Mouse (Mus musculus): ENCODE data around the gene Wnt3. TPM values are rescaled to one million over a fixed set of nuclear protein-coding genes. Genes with fewer than 3 reads are reported as not detected.

Wnt3 gene
- polyA plus RNA-seq, 1 experiment from 2014 or later, result 2.9 TPM

DNA sequence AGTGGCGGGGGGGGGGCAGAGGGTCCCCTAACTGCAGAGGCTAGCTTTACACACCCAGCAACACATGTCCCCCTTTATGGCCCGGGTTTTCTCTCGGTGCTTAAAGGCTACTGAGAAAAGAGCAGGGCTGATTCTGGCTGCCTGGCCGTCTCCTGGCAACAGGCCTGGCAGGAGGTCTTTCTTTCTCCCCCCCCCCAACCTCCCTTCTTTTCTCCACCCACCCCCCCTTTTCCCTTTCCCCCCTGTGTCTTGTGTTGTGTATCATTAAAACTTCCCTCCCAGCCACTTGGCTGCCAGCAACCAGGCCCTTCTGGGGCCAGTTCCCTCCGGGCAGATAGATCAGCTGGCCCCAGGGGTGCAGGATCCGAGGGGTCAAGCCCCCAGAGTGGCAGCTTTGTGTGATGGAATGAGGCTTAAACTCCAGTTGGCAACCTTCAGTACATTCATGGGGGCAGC is 8.4 kb upstream of the Wnt3 start:
- no peak overlapping the region for H3K4me3 ChIP-seq (replicated peaks; ENCODE audit: low read length)
- H3K9me3 ChIP-seq (ENCODE audit: control insufficient read depth, low read length), result no peaks in the 10 kb centered on the region
- H3K4me2 ChIP-seq (ENCODE audit: low read length), result no peak overlapping the region
- H3K4me1 ChIP-seq (replicated peaks; ENCODE audit: control insufficient read depth, insufficient read depth, low read length), result peaks cover 4% of the 10 kb centered on the region
- H3K27ac ChIP-seq (ENCODE audit: low read length), result no peak overlapping the region
- H3K36me3 ChIP-seq (ENCODE audit: control insufficient read depth, insufficient read depth), result no peaks in the 10 kb centered on the region
- ATAC-seq, result peak; percentile 64; the same call in 1 of the 2 replicates
- WGBS, result 5% methylated on average over 6 of the region's 6 CpGs
- H3K9ac ChIP-seq (replicated peaks; ENCODE audit: low read depth, low read length), result no peak overlapping the region
- peaks cover 33% of the 10 kb centered on the region for H3K27me3 ChIP-seq (replicated peaks; ENCODE audit: control insufficient read depth, insufficient read depth, low read length)

GRCm38 (mm10) chr11:103771160-103771817 is 2.7 kb upstream of the Wnt3 start:
- H3K4me1 ChIP-seq (replicated peaks; ENCODE audit: control insufficient read depth, insufficient read depth, low read length), result peaks cover 22% of the 10 kb centered on the region
- ATAC-seq, result no peak
- no peak overlapping the region for H3K27ac ChIP-seq (ENCODE audit: low read length)
- no peak overlapping the region for H3K4me3 ChIP-seq (replicated peaks; ENCODE audit: low read length)
- no peak overlapping the region for H3K9ac ChIP-seq (replicated peaks; ENCODE audit: low read depth, low read length)
- H3K9me3 ChIP-seq (ENCODE audit: control insufficient read depth, low read length), result no peaks in the 10 kb centered on the region
- H3K36me3 ChIP-seq (ENCODE audit: control insufficient read depth, insufficient read depth), result no peaks in the 10 kb centered on the region
- H3K27me3 ChIP-seq (replicated peaks; ENCODE audit: control insufficient read depth, insufficient read depth, low read length), result peaks cover 82% of the 10 kb centered on the region
- 1% methylated on average over 19 of the region's 19 CpGs for WGBS
- no peak overlapping the region for H3K4me2 ChIP-seq (ENCODE audit: low read length)

GRCm38 (mm10) chr11:103772505-103773386 is 1.2 kb upstream of the Wnt3 start:
- ATAC-seq, result no peak
- H3K4me3 ChIP-seq (replicated peaks; ENCODE audit: low read length), result peak overlapping the region; percentile 40
- 2% methylated on average over 23 of the region's 23 CpGs for WGBS
- no peaks in the 10 kb centered on the region for H3K9me3 ChIP-seq (ENCODE audit: control insufficient read depth, low read length)
- no peaks in the 10 kb centered on the region for H3K36me3 ChIP-seq (ENCODE audit: control insufficient read depth, insufficient read depth)
- peaks cover 75% of the 10 kb centered on the region for H3K27me3 ChIP-seq (replicated peaks; ENCODE audit: control insufficient read depth, insufficient read depth, low read length)
- H3K4me2 ChIP-seq (ENCODE audit: low read length), result peak overlapping the region; percentile 61
- no peak overlapping the region for H3K9ac ChIP-seq (replicated peaks; ENCODE audit: low read depth, low read length)
- H3K4me1 ChIP-seq (replicated peaks; ENCODE audit: control insufficient read depth, insufficient read depth, low read length), result peaks cover 22% of the 10 kb centered on the region
- H3K27ac ChIP-seq (ENCODE audit: low read length), result no peak overlapping the region

GRCm38 (mm10) chr11:103774228-103774530 is 229 bp downstream of the Wnt3 start:
- Histone ChIP-seq H3K27ac (ENCODE audit: low read length) (no peak overlapping the region), H3K4me1 (replicated peaks; ENCODE audit: control insufficient read depth, insufficient read depth, low read length) (peaks cover 22% of the 10 kb centered on the region), H3K4me3 (replicated peaks; ENCODE audit: low read length) (peak overlapping the region; percentile 40), H3K9me3 (ENCODE audit: control insufficient read depth, low read length) (no peaks in the 10 kb centered on the region), H3K4me2 (ENCODE audit: low read length) (peak overlapping the region; percentile 61), H3K9ac (replicated peaks; ENCODE audit: low read depth, low read length) (0 out of 2 replicates have a peak overlapping the region, but pooled peaks have one; percentile 6), H3K36me3 (ENCODE audit: control insufficient read depth, insufficient read depth) (no peaks in the 10 kb centered on the region), H3K27me3 (replicated peaks; ENCODE audit: control insufficient read depth, insufficient read depth, low read length) (peaks cover 64% of the 10 kb centered on the region)
- no peak for ATAC-seq
- 0% methylated on average over 19 of the region's 19 CpGs for WGBS

DNA sequence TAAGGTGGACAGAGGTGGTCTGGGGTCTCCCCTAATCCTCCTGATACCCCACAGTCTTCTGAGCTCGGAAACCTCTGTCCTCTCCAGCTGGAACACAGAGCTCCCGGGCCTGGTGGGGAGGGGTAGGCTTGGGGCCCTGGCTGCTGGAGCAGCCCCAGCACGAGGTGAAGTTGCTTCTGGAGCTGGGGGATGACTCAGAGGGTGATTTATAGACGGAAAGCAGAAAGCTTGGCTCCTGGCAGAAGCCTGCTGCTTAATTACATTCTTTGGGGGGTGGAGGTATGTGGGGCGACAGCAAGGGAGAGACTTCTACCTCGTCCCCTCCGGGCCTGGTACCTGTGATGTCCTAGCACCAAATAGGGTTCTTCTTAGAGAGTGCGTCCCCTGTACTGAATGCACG is 6.2 kb downstream of the Wnt3 start:
- Histone ChIP-seq H3K4me1 (replicated peaks; ENCODE audit: control insufficient read depth, insufficient read depth, low read length) (no peaks in the 10 kb centered on the region), H3K4me3 (replicated peaks; ENCODE audit: low read length) (no peak overlapping the region), H3K9me3 (ENCODE audit: control insufficient read depth, low read length) (no peaks in the 10 kb centered on the region), H3K9ac (replicated peaks; ENCODE audit: low read depth, low read length) (no peak overlapping the region), H3K4me2 (ENCODE audit: low read length) (no peak overlapping the region), H3K27ac (ENCODE audit: low read length) (no peak overlapping the region), H3K36me3 (ENCODE audit: control insufficient read depth, insufficient read depth) (no peaks in the 10 kb centered on the region), H3K27me3 (replicated peaks; ENCODE audit: control insufficient read depth, insufficient read depth, low read length) (peaks cover 14% of the 10 kb centered on the region)
- WGBS, result 70% methylated on average over 9 of the region's 9 CpGs
- ATAC-seq, result no peak

- Histone ChIP-seq H3K27me3 (replicated peaks; ENCODE audit: control insufficient read depth, insufficient read depth, low read length) (peaks cover 9% of the 10 kb centered on the region), H3K4me1 (replicated peaks; ENCODE audit: control insufficient read depth, insufficient read depth, low read length) (no peaks in the 10 kb centered on the region), H3K27ac (ENCODE audit: low read length) (no peak overlapping the region), H3K9ac (replicated peaks; ENCODE audit: low read depth, low read length) (no peak overlapping the region), H3K4me3 (replicated peaks; ENCODE audit: low read length) (no peak overlapping the region), H3K9me3 (ENCODE audit: control insufficient read depth, low read length) (no peaks in the 10 kb centered on the region), H3K4me2 (ENCODE audit: low read length) (no peak overlapping the region), H3K36me3 (ENCODE audit: control insufficient read depth, insufficient read depth) (no peaks in the 10 kb centered on the region)
- ATAC-seq, result no peak
- 70% methylated on average over 5 of the region's 5 CpGs for WGBS
Measured at GRCm38 (mm10) chr11:103789951-103790350, 16.0 kb downstream of the Wnt3 start.

DNA sequence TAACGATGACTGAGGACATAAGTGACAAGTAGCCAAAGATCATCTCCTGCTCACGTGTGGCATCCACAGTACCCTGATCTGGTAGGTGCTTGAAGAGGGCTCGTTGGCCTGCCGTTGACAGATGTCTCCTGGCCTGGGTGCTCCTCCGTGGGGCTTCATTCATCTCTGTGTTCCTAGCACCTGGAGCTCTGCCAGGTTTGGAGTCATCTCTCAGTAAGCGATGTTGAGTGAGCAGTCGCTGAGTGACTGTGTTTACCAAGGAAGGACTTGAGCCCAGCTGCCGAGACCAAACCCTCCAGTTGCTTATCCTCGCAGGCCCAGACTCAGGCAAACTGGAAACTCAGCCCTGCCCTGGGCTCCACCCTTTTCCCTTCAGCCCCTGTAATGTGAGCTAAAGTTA is 27.2 kb downstream of the Wnt3 start:
- Histone ChIP-seq H3K27ac (ENCODE audit: low read length) (no peak overlapping the region), H3K4me2 (ENCODE audit: low read length) (no peak overlapping the region), H3K9me3 (ENCODE audit: control insufficient read depth, low read length) (no peaks in the 10 kb centered on the region), H3K9ac (replicated peaks; ENCODE audit: low read depth, low read length) (no peak overlapping the region), H3K4me1 (replicated peaks; ENCODE audit: control insufficient read depth, insufficient read depth, low read length) (no peaks in the 10 kb centered on the region), H3K4me3 (replicated peaks; ENCODE audit: low read length) (no peak overlapping the region), H3K36me3 (ENCODE audit: control insufficient read depth, insufficient read depth) (no peaks in the 10 kb centered on the region), H3K27me3 (replicated peaks; ENCODE audit: control insufficient read depth, insufficient read depth, low read length) (peaks cover 6% of the 10 kb centered on the region; the same call in 1 of the 2 replicates)
- ATAC-seq, result no peak
- 79% methylated on average over 9 of the region's 9 CpGs for WGBS

DNA sequence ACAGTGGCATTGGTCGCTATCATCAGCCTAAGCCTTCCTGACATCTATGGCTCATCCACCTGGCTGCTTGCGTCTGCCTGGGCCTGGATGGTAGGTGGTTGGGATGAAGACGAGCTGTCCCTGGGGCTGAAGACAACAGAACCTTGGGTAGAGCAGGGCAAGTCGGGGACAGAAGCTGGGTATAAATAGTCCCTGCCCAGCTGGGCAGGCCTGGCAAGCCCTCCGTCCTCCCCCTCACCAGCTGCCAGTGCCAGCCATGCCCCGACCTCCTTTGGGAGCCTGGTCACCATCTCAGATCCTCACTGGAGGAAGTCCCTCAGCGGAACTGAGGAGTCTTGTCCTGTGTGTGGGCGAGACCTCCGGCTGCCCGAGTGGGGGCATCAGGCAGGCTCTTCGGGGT is 30.2 kb downstream of the Wnt3 start:
- Histone ChIP-seq H3K36me3 (ENCODE audit: control insufficient read depth, insufficient read depth) (no peaks in the 10 kb centered on the region), H3K4me3 (replicated peaks; ENCODE audit: low read length) (no peak overlapping the region), H3K27ac (ENCODE audit: low read length) (no peak overlapping the region), H3K9me3 (ENCODE audit: control insufficient read depth, low read length) (no peaks in the 10 kb centered on the region), H3K27me3 (replicated peaks; ENCODE audit: control insufficient read depth, insufficient read depth, low read length) (0 out of 2 replicates have a peak, but pooled peaks cover 6% of the 10 kb centered on the region), H3K4me1 (replicated peaks; ENCODE audit: control insufficient read depth, insufficient read depth, low read length) (peaks cover 12% of the 10 kb centered on the region), H3K9ac (replicated peaks; ENCODE audit: low read depth, low read length) (no peak overlapping the region), H3K4me2 (ENCODE audit: low read length) (no peak overlapping the region)
- 90% methylated on average over 11 of the region's 11 CpGs for WGBS
- no peak for ATAC-seq

GRCm38 (mm10) chr11:103804804-103805203 is 30.9 kb downstream of the Wnt3 start:
- WGBS, result 88% methylated on average over 4 of the region's 4 CpGs
- no peak for ATAC-seq
- no peak overlapping the region for H3K4me2 ChIP-seq (ENCODE audit: low read length)

More at GRCm38 (mm10) chr11:103804804-103805203, 30.9 kb downstream of the Wnt3 start:
- H3K9me3 ChIP-seq (ENCODE audit: control insufficient read depth, low read length), result no peaks in the 10 kb centered on the region
- H3K27ac ChIP-seq (ENCODE audit: low read length), result no peak overlapping the region
- H3K36me3 ChIP-seq (ENCODE audit: control insufficient read depth, insufficient read depth), result no peaks in the 10 kb centered on the region
- H3K27me3 ChIP-seq (replicated peaks; ENCODE audit: control insufficient read depth, insufficient read depth, low read length), result 0 out of 2 replicates have a peak, but pooled peaks cover 6% of the 10 kb centered on the region
- H3K4me1 ChIP-seq (replicated peaks; ENCODE audit: control insufficient read depth, insufficient read depth, low read length), result peaks cover 18% of the 10 kb centered on the region
- no peak overlapping the region for H3K9ac ChIP-seq (replicated peaks; ENCODE audit: low read depth, low read length)
- no peak overlapping the region for H3K4me3 ChIP-seq (replicated peaks; ENCODE audit: low read length)
